ENCODE assay signal across 8 mouse cellular contexts in the genomic region with DNA sequence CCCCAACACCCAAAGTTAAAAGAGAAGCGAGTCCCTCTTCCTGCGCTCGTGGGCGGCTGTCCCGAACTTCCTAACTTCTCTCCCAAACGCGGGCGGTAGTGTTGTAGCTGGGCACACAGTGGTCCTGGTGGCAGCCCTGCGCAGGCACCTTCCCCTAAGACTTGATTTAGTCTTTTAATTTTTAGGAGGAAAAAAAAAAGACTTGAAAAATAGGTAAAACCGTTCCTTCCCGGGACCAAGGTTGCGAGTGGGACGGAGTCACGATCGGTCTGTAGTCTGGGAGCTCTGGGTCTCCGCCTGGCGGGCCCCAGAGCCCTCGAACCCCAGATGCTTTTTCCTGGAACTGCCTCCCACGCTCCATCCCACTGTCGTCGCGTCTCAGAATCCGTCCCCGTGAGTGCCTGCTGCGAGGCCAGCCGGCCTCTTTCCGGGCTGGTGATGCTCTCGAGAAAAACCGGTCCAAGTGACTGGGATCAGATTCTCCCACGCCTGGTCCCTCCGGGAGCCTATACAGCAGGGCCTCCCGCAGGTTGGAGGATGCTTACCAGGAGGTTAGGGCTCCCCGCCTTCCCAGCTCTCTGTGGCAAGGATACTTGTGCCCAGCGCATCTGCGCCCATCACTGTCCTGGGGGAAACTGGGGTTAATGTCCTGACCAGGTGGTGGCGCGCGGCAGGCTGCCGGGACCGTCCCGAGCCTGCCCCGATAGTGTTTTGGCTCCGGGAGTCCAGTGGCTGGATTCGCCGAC. TPM values are rescaled to one million over a fixed set of nuclear protein-coding genes. Genes with fewer than 3 reads are reported as not detected.
DNase-seq lines count a peak whose midpoint lies in the region; ATAC-seq lines count a peak whose summit lies in the region.

No protein-coding gene starts in this region.

- H3K27me3 ChIP-seq in hindbrain, embryonic 15.5 days = peaks cover 23% of the 10 kb centered on the region

- ATAC-seq in hindbrain, embryonic 15.5 days (ENCODE audit: low FRiP score, low read depth) = peak; percentile 28; the same call in 1 of the 2 replicates

- no peaks in the 10 kb centered on the region for H3K9me3 ChIP-seq in hindbrain, embryonic 15.5 days

- peak overlapping the region; percentile 52 for H3K9ac ChIP-seq in hindbrain, embryonic 15.5 days

- H3K4me3 ChIP-seq in hindbrain, embryonic 15.5 days = peak overlapping the region; percentile 56

- H3K4me1 ChIP-seq in hindbrain, embryonic 15.5 days (replicated peaks) = peaks cover 23% of the 10 kb centered on the region

- H3K4me2 ChIP-seq in hindbrain, embryonic 15.5 days = peak overlapping the region; percentile 94

- H3K36me3 ChIP-seq in hindbrain, embryonic 15.5 days = no peaks in the 10 kb centered on the region

- intact Hi-C loops in gastrocnemius, postnatal 36 days (cut with DNase I) = no loop called here

- under 1% methylated on average over 45 of the region's 45 CpGs for WGBS in hindbrain, embryonic 15.5 days

- peak; percentile 9 for DNase-seq in adrenal gland, postnatal 14 days
- DNase-seq in adrenal gland, adult 18-20 months (ENCODE audit: low spot score in 2 of 2) = no peak
- DNase-seq in right cerebral cortex, adult 18-20 months = peak; percentile 38
- no peak for DNase-seq in right cerebral cortex, postnatal 4 days
- DNase-seq in neural tube, embryonic 10.5 days (ENCODE audit: extremely low spot score, low spot score) = peak; percentile 62
- DNase-seq in T-cell, adult 2 months (ENCODE audit: low spot score) = no peak
- DNase-seq in gastrocnemius, postnatal 36 days = no peak

- H3K27ac ChIP-seq in hindbrain, embryonic 15.5 days (replicated peaks) = no peak overlapping the region

RNA-seq across cellular contexts. Expression of gene Megf11, which starts 1.2 kb away (rescaled TPM):
- total RNA-seq in adrenal gland, postnatal 14 days (2021) = 1.0 and 2.0 TPM in 2 replicates
- total RNA-seq in adrenal gland, adult 18-20 months (2021) = 1 to 10 TPM in 1 of 2 experiments, under 1 TPM in 1; 0.74 to 1.3 TPM
- polyA plus RNA-seq in hindbrain, embryonic 15.5 days (2015; fragmentation: Nextera tagmentation; extraction: Ambion mirVana) = 15.5 and 16.3 TPM in 2 replicates
- under 1 TPM; 0.31 to 0.35 TPM for total RNA-seq in gastrocnemius, postnatal 36 days (2021)

RNA-seq across cellular contexts. Expression of gene Dis3l, which starts 45.6 kb away (rescaled TPM):
- total RNA-seq in adrenal gland, postnatal 14 days (2021) = 16.8 and 20.1 TPM in 2 replicates
- 10 to 100 TPM; 20.7 to 20.8 TPM for total RNA-seq in adrenal gland, adult 18-20 months (2021)
- polyA plus RNA-seq in hindbrain, embryonic 15.5 days (2015; fragmentation: Nextera tagmentation; extraction: Ambion mirVana) = 20.9 and 24.2 TPM in 2 replicates
- total RNA-seq in gastrocnemius, postnatal 36 days (2021) = 10 to 100 TPM; 20.4 to 21.0 TPM

Comparison
In these comparisons a context has a peak if more than half of its experiments do, and no peak if none do; other contexts are left out.
1. DNase-seq: peak in adrenal gland, postnatal 14 days (single experiment), right cerebral cortex, adult 18-20 months (single experiment) and neural tube, embryonic 10.5 days (single experiment); none in adrenal gland, adult 18-20 months (0 of 2), right cerebral cortex, postnatal 4 days (single experiment), T-cell, adult 2 months (single experiment) and gastrocnemius, postnatal 36 days (0 of 2).